Mouse (Mus musculus) T-helper 1 cell (primary cell): Measurements from ENCODE around the gene Gli3.

Source experiments
- in situ Hi-C: fragments of 300-600 bp; cut with MboI, MseI; formaldehyde crosslinking; loops from one replicate; pipeline ENCODE4 v1.15.1; 2025; ENCODE audit warnings: high pct_unique_total_duplicates

The Gli3 gene

GRCm38 (mm10) chr13:15488065-15488464 is 25.0 kb downstream of the Gli3 start:
- in situ Hi-C loops, result no loop called here

- in situ Hi-C loops, result no loop called here
Observed at GRCm38 (mm10) chr13:15495820-15496219, 32.8 kb downstream of the Gli3 start.

- in situ Hi-C loops, result no loop called here
Observed at GRCm38 (mm10) chr13:15498338-15498737, 35.3 kb downstream of the Gli3 start.

GRCm38 (mm10) chr13:15510925-15511324 is 47.9 kb downstream of the Gli3 start:
- in situ Hi-C loops, result no loop called here

- in situ Hi-C loops, result no loop called here
Observed at GRCm38 (mm10) chr13:15513114-15513513, 50.1 kb downstream of the Gli3 start.

- in situ Hi-C loops, result no loop called here
Observed at GRCm38 (mm10) chr13:15514082-15514481, 51.0 kb downstream of the Gli3 start.

GRCm38 (mm10) chr13:15517048-15517760 is 54.2 kb downstream of the Gli3 start:
- in situ Hi-C loops, result no loop called here

- in situ Hi-C loops, result no loop called here
Observed at GRCm38 (mm10) chr13:15520353-15520752, 57.3 kb downstream of the Gli3 start.

- in situ Hi-C loops, result no loop called here
Observed at GRCm38 (mm10) chr13:15522153-15522552, 59.1 kb downstream of the Gli3 start.

GRCm38 (mm10) chr13:15524208-15524607 is 61.2 kb downstream of the Gli3 start:
- in situ Hi-C loops, result no loop called here

GRCm38 (mm10) chr13:15526691-15527090 is 63.7 kb downstream of the Gli3 start:
- in situ Hi-C loops, result no loop called here

GRCm38 (mm10) chr13:15531568-15531967 is 68.5 kb downstream of the Gli3 start:
- in situ Hi-C loops, result no loop called here

- in situ Hi-C loops, result no loop called here
Observed at GRCm38 (mm10) chr13:15537206-15537605, 74.2 kb downstream of the Gli3 start.

GRCm38 (mm10) chr13:15537611-15538010 is 74.6 kb downstream of the Gli3 start:
- in situ Hi-C loops, result no loop called here

- in situ Hi-C loops, result no loop called here
Observed at GRCm38 (mm10) chr13:15538389-15538788, 75.4 kb downstream of the Gli3 start.

- in situ Hi-C loops, result no loop called here
Observed at GRCm38 (mm10) chr13:15542053-15542452, 79.0 kb downstream of the Gli3 start.

GRCm38 (mm10) chr13:15543169-15543887 is 80.3 kb downstream of the Gli3 start:
- in situ Hi-C loops, result no loop called here

GRCm38 (mm10) chr13:15543888-15544640 is 81.0 kb downstream of the Gli3 start:
- in situ Hi-C loops, result no loop called here

GRCm38 (mm10) chr13:15545346-15545896 is 82.4 kb downstream of the Gli3 start:
- in situ Hi-C loops, result no loop called here

GRCm38 (mm10) chr13:15546258-15546657 is 83.2 kb downstream of the Gli3 start:
- in situ Hi-C loops, result no loop called here

- in situ Hi-C loops, result no loop called here
Observed at GRCm38 (mm10) chr13:15549466-15549865, 86.4 kb downstream of the Gli3 start.

GRCm38 (mm10) chr13:15550027-15550602 is 87.1 kb downstream of the Gli3 start:
- in situ Hi-C loops, result no loop called here
